Mouse (Mus musculus) retina, postnatal 7 days (tissue): ENCODE data around the gene F12.

Experiments used
- DNase-seq: peaks from one replicate; pipeline ENCODE4 v3.0.0-alpha.2; 2012; ENCODE audit warnings: low read depth, low spot score

The F12 gene

GRCm38 (mm10) chr13:55371740-55372139 lies 54.9 kb downstream of the F12 start:
- DNase-seq = no peak

- DNase-seq = no peak
Measured at GRCm38 (mm10) chr13:55371007-55371681, 55.4 kb downstream of the F12 start.

GRCm38 (mm10) chr13:55370234-55370633 lies 56.4 kb downstream of the F12 start:
- DNase-seq = no peak

GRCm38 (mm10) chr13:55369531-55370114 lies 57.0 kb downstream of the F12 start, which contains the start of gene Rgs14:
TSS of gene Rgs14 (plus strand) at chr13:55369732.
- DNase-seq = no peak

GRCm38 (mm10) chr13:55368401-55368800 lies 58.2 kb downstream of the F12 start:
- no peak for DNase-seq
